Mouse (Mus musculus): ENCODE results near the gene Top1.
A peak's percentile ranks its signal among the peaks of the same experiment; 100 is the strongest.
"Not testable (repeated sequence)": the region's sequence is repeated elsewhere in the genome, so short reads cannot be mapped to it uniquely, and the experiment has no call there.

Gene Top1

GRCm38 (mm10) chr2:160630872-160631597 lies 14.7 kb upstream of the Top1 start:
- DNase-seq = peak; percentile 38

GRCm38 (mm10) chr2:160639911-160640717 lies 5.6 kb upstream of the Top1 start:
- no peak for DNase-seq

GRCm38 (mm10) chr2:160641176-160641575 lies 4.5 kb upstream of the Top1 start:
- DNase-seq = no peak

GRCm38 (mm10) chr2:160646144-160646844 lies 606 bp downstream of the Top1 start:
- DNase-seq = peak; percentile 67

GRCm38 (mm10) chr2:160646845-160647178 lies 1.1 kb downstream of the Top1 start:
- no peak for DNase-seq

- no peak for DNase-seq
These were observed 2.4 kb downstream of the Top1 start for GRCm38 (mm10) chr2:160648097-160648496.

- no peak for DNase-seq
These were observed 3.4 kb downstream of the Top1 start for GRCm38 (mm10) chr2:160649072-160649471.

- DNase-seq = peak; percentile 59
These were observed 5.5 kb downstream of the Top1 start for GRCm38 (mm10) chr2:160651165-160651564.

- DNase-seq = no peak
These were observed 7.5 kb downstream of the Top1 start for GRCm38 (mm10) chr2:160653218-160653617.

GRCm38 (mm10) chr2:160655561-160655960 lies 9.9 kb downstream of the Top1 start:
- DNase-seq = no peak

- DNase-seq = no peak
These were observed 10.5 kb downstream of the Top1 start for GRCm38 (mm10) chr2:160656234-160656633.

- DNase-seq = peak; percentile 84
These were observed 12.2 kb downstream of the Top1 start for GRCm38 (mm10) chr2:160657801-160658442.

- no peak for DNase-seq
These were observed 13.1 kb downstream of the Top1 start for GRCm38 (mm10) chr2:160658811-160659210.

GRCm38 (mm10) chr2:160664421-160664820 lies 18.7 kb downstream of the Top1 start:
- DNase-seq = no peak

GRCm38 (mm10) chr2:160664986-160665385 lies 19.3 kb downstream of the Top1 start:
- DNase-seq = not testable (repeated sequence)

GRCm38 (mm10) chr2:160667259-160667658 lies 21.6 kb downstream of the Top1 start:
- DNase-seq = no peak

- DNase-seq = peak; percentile 31
These were observed 54.6 kb downstream of the Top1 start for GRCm38 (mm10) chr2:160700271-160700670.

GRCm38 (mm10) chr2:160701603-160702002 lies 55.9 kb downstream of the Top1 start:
- no peak for DNase-seq

GRCm38 (mm10) chr2:160702824-160703223 lies 57.1 kb downstream of the Top1 start:
- DNase-seq = no peak

- no peak for DNase-seq
These were observed 62.0 kb downstream of the Top1 start for GRCm38 (mm10) chr2:160707673-160708072.

- DNase-seq = no peak
These were observed 69.9 kb downstream of the Top1 start for GRCm38 (mm10) chr2:160715463-160716030.

- peak; percentile 55 for DNase-seq
These were observed 71.6 kb downstream of the Top1 start for GRCm38 (mm10) chr2:160717269-160717668.

GRCm38 (mm10) chr2:160718811-160719210 lies 73.1 kb downstream of the Top1 start:
- no peak for DNase-seq
